Mouse (Mus musculus) NIH3T3 (cell line): ENCODE data around the gene Gm49384.

ENCODE experiments used
- DNase-seq: peaks from one replicate; pipeline ENCODE4 v3.0.0-alpha.2; 2012; ENCODE audit warnings: low read depth

Gm49384 gene

DNA sequence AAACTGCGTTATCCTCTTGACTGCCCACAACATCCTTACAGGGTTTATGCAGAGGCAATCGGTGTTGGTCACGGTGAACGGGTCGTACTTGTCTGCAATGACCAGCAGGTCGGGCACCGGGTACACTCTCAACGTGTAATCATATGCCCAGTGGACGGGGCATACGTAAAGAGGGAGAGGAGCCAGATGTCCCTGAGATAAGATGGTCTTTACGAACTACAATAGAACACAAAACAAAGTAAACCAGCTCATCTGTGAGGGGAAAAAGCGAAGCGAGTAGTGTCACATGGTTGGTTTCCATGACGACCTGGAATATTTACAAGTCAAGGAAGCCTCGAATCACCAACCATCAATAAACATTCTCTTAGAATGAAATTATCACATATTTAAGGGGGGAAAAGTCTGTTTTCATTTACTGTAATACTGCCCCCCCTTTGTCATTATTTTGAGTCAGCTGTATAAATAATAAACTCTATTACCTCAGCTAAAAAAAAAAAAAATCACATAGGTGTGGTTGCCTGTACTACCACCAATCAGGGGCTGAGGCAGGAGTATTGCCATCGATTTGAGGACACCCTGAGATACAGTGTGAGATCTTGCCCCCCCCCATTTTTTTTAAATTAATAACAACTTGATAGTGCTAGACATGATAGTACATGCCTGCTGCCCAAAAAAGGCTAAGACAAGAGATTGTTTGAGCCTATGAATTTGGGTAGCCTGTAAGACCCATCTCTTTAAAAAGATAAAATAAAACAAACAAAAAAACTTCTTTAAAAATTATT is at the start of gene Gm49384:
TSS of gene Gm49384 (minus strand) at position 216 of the 782 bp plus-strand sequence.
- DNase-seq = peak; percentile 33

DNA sequence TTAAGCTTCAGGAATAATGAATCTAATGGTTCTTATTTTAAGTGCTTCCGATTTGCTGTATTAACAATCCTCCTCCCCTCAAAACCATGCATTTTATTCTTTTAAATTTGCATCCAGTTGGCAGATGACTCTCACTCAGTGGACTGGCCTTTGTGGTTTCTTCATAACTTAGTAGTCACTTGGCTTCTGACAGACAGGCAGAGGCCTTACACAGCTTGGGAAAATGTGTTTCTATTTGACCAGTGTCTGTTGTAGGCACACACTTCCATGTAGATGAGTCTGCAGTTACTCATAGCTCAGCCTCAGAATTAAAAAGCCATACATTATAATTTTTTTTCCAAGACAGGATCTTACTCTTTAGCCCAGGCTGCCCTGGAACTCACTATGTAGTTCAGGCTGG is 49.7 kb upstream of the Gm49384 start:
- peak; percentile 51 for DNase-seq

- peak; percentile 25 for DNase-seq
Measured at GRCm38 (mm10) chr12:69250756-69251155, 46.7 kb upstream of the Gm49384 start.

DNA sequence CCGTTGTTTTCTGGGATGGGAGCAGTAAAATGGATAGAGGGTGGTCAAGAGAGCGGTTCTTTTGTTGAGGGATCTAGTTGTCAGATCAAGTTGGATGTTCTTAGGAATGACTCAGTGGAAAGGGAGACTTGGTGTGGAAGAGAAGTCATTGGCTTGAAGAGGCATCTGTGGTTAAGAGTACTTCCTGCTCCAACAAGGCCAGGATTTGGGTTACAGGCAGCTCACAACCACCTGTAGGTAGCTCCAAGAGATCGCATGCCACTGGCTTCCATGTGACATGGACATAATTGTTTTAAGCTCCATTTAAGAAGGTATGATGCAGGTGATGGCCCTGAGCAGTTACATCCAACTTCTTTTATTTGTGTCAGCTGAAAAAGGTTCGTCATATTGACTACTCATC is 45.7 kb upstream of the Gm49384 start:
- no peak for DNase-seq

GRCm38 (mm10) chr12:69241771-69242431 is 37.8 kb upstream of the Gm49384 start:
- peak; percentile 82 for DNase-seq

- DNase-seq = no peak
Measured at GRCm38 (mm10) chr12:69241405-69241770, 37.3 kb upstream of the Gm49384 start.

DNA sequence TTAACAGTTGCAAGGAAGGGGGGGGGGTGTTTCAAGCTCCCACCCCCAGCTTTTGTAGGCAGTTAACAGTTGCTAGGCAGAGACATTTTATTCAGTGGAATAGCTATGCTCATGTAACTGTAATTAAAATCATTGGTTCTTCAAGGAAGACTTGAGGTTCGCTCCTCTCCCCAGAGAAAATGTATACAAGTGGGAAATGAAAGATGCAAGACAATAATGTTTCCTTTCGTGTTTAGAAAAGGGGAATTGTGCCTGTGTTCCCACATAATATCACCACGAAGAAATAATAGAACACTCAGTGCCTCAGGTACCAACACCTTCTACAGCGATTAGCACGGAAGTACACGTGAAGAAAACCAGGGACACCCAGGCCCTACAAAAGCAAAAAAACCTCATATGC is 36.8 kb upstream of the Gm49384 start, which contains the start of gene Klhdc1:
TSS of gene Klhdc1 (plus strand) at position 301 of the 400 bp plus-strand sequence.
- DNase-seq = no peak

DNA sequence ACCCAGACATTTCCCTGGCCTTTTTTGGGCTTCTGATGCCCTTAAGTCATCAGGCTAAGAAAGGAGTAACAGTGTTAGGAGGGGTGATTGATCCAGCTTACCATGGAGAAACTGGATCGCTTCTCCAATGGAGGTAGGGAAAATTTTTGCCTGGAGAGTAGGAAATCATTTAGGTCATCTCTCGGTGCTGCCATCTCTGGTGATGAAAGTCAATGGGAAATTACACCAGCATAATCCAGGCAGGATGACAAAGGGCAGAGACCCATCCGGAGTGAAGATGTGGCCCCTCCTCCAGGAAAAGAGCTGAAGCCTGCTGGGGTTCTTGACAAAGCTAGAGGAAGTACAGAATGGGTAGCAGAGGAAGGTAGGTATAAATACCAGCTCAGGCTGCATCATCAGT is 34.2 kb upstream of the Gm49384 start:
- peak; percentile 28 for DNase-seq

- no peak for DNase-seq
Measured at GRCm38 (mm10) chr12:69235782-69236181, 31.7 kb upstream of the Gm49384 start.

- peak; percentile 57 for DNase-seq
Measured at GRCm38 (mm10) chr12:69229251-69229650, 25.2 kb upstream of the Gm49384 start.

DNA sequence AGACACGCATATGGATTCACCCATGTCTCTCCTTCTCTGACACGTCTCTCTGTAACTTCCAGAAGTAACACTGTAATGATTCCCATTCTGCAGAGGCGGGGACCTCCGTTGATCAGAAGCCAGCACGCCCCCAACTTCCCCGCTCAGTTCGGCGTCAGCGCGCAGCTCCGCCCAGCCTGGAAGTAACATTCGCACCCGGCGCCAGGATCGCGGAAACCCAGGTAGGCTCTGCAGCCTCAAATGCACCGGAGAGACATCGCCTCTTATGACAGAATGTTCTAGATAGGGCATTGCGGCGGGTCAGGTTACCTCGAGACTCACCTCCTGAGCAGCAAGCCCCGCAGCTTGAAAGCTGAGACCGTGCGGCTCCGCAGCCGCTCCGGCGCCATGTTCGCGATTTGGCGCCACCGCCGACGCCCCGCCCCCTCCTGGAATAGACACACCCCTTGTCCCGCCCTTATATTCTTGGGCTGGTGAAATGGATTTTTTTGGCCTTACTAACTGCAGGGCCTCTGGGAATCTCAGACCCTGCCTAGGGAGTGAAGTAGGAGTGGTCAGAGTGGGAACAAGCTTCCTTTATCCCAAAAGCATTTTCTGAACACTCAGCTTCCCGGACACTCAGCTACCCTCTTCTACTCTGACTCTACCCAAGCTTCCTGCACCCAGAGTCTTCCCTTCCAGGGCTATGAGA is 23.9 kb upstream of the Gm49384 start, which contains the start of gene Pole2:
TSS of gene Pole2 (minus strand) at position 420 of the 691 bp plus-strand sequence.
- DNase-seq = peak; percentile 96

DNA sequence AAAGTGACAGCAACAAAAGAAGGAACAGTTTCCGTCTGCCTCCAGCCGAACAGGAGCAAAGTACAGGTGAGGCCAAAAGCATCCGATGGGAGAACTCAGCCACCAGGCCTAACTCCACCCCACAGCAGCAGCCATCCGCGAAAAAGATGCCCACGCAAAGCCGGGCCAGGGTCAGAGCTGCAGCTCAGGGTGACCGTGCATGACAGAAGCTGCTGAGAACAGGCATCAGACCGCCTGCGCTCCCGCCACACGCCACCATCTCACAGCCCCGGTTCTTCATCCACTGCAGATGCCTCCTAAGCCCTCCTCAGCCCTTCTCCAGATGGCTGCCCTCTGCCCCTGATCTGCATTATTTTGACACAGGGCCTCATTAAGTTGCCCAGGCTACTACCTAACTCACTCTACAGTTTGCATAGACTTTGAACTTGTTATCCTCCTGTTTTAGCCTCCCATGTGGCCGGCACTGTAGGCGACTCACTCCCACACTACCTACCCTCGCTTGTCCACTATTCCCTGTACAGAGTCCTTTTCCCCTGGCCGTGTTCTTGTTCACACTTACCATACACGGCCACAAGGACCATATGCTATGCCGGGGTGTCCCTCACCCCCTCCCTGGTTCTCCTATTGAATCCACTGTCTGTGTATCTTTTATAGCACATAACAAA is 16.7 kb upstream of the Gm49384 start:
- no peak for DNase-seq

- DNase-seq = no peak
Measured at GRCm38 (mm10) chr12:69216587-69216986, 12.5 kb upstream of the Gm49384 start.

DNA sequence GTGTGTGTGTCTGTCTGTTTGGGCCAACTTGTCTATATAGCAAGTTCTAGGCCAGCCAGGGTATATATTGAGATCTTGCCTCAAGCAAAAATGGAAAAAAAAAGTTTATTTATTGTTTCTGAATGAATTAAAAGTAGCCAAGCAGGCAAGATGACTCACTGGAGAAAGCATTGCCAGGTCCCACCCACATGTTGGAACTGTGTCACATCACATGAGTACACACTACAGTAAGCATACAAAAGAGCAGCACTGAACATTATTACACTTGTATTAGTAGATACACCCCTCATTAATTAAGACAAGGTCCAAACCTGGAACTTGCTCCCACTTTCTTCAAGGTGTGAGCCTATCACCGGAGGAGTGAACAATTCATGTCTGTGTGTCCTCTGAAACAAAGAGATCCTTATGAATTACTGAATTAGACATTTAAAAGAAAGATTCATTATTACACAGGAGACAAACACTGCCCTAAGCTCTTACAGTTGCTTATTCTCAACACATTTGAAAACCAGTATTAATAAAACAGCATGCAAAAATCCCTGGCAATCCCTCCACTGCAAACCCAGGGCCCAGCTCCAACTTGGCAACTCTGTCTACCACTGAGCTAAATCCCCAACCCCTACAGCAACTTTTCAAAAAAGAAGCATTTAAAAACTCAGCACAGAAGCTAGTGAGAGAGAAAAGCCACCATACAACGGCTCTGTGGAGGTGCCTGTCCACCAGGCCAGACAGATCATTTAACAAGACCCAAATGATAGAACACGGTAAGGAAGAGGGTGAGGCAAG is 11.1 kb upstream of the Gm49384 start:
- peak; percentile 96 for DNase-seq

DNA sequence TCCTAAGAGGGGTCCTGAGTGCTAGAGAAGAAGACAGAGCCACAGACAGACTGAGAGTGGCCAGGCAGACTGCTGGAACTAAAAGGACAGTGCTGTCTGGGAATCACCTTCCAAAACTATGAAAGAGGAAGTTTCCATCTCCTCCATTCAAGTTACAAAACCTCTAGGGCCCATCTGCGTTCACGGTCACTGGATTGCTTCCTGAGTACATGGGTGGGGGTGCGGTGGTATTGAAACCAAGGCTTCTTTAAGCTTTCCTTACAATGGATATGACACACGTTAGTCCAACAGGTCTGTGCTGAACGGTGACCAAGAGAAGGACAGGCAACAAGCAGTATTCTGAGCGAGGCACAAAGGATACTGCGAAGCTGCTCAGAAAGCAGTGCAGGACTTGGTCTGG is 10.3 kb upstream of the Gm49384 start:
- DNase-seq = no peak

GRCm38 (mm10) chr12:69213186-69213777 is 9.2 kb upstream of the Gm49384 start:
- DNase-seq = no peak

DNA sequence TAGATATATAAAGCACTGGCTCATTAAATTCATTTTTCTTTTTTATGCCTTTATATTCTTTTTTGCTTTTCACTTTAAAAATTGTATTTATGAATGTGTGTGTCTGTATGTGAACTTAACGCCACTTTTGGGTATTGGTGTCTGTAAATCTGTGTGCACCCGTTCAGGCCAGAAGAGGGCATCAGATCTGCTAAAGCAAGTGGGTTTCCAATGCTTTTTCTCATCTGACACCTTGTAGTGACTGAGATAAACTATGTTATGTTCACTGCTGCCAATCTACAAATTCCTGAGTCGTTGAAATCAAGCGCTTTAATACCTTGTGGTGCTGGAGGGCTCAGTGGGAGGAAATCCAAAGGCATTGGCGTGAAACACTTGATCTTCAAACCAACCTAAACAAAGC is 7.0 kb upstream of the Gm49384 start:
- peak; percentile 57 for DNase-seq

- no peak for DNase-seq
Measured at GRCm38 (mm10) chr12:69210056-69210979, 6.3 kb upstream of the Gm49384 start.

- DNase-seq = no peak
Measured at GRCm38 (mm10) chr12:69208520-69208919, 4.5 kb upstream of the Gm49384 start.

GRCm38 (mm10) chr12:69207926-69208325 is 3.9 kb upstream of the Gm49384 start:
- no peak for DNase-seq
